Mouse (Mus musculus): ENCODE results near the gene Ednrb. TPM values are rescaled to one million over a fixed set of nuclear protein-coding genes. Genes with fewer than 3 reads are reported as not detected.
A peak's percentile ranks its signal among the peaks of the same experiment; 100 is the strongest.

Ednrb gene
- polyA plus RNA-seq, 1 experiment from 2014 or later = 48.9 TPM

DNA sequence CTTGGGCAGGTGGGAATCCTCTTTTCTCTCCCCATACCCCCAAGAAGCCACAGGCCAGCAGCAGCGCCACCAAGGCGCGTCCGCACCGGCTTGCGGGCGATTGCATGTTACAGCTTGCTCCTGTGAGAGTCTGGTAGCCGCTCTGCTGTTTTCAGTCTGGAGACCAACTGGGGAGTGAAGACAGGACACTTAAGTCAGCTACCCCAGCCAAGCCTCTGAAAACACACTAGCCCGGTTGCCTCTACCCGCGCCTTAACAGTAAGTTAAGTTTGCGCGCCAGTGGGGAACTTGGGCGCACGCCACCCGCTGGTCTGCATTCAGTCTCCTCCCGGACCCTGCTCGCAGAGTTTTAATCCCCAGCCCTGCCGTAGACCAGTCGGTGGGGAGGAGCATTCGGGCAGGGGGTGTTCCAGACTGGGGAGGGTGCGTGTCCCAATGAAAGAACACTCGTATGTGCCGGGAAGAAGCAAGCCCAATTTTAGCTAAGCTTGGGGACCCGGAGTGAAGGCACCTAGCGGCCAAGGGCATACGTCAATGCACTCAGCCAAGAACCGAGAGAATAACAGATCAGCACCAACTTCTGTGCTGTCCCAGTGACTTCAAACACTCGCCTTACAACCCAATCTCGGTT lies 716 bp downstream of the Ednrb start:
- Histone ChIP-seq H3K27me3 (ENCODE audit: low read depth, poor library complexity, severe bottlenecking) (peaks cover 16% of the 10 kb centered on the region; the same call in 1 of the 2 replicates), H3K36me3 (peaks cover 23% of the 10 kb centered on the region; the same call in 1 of the 2 replicates), H3K9me3 (replicated peaks) (no peaks in the 10 kb centered on the region), H3K4me1 (peaks cover 49% of the 10 kb centered on the region), H3K4me3 (peak overlapping the region; percentile 68), H3K27ac (replicated peaks) (peak overlapping the region; percentile 89)
- under 1% methylated on average over 30 of the region's 30 CpGs for WGBS
- peak; percentile 71 for DNase-seq (ENCODE audit: low spot score)

DNA sequence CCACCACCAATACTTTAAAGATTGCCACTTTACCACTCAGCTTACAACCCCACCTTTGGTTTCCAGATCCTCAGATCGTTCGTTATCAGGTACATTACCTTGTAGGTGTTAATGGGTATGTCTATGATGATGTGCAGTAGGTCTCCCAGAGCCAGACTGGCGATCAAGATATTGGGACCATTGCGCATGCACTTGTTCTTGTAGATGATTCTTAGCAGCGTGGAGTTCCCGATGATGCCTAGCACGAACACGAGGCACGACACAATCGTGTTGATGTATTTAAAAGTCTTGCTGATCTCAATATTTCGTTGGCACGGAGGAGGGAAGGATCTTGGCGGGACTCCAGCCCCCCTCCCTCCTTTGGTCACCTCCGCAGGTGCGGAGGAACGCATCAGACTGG lies 1.3 kb downstream of the Ednrb start:
- DNase-seq (ENCODE audit: low spot score) = no peak
- Histone ChIP-seq H3K4me1 (peaks cover 49% of the 10 kb centered on the region), H3K27ac (replicated peaks) (peak overlapping the region; percentile 89), H3K4me3 (peak overlapping the region; percentile 68), H3K27me3 (ENCODE audit: low read depth, poor library complexity, severe bottlenecking) (peaks cover 16% of the 10 kb centered on the region; the same call in 1 of the 2 replicates), H3K9me3 (replicated peaks) (no peaks in the 10 kb centered on the region), H3K36me3 (peaks cover 26% of the 10 kb centered on the region; the same call in 1 of the 2 replicates)
- 10% methylated on average over 16 of the region's 16 CpGs for WGBS

DNA sequence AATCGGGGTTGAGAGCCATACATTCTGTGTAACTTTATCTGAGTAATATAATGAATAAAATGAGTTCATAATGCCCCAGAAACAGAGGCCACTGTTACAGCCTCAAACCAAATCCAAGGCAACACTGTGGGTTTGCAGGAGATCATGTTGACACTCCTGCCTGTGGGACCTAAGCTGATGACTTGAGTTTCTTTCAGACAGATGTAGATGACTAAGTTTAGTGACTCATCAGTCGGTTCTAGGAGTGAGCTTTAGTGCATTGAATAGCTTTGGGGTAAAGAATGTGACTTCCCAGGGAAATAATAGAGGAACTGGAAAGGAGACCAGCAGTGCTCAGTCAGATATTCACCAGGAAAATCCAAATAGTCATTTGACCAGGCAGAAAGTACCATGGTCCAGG lies 3.8 kb downstream of the Ednrb start:
- Histone ChIP-seq H3K4me1 (peaks cover 48% of the 10 kb centered on the region), H3K9me3 (replicated peaks) (no peaks in the 10 kb centered on the region), H3K27me3 (ENCODE audit: low read depth, poor library complexity, severe bottlenecking) (0 out of 2 replicates have a peak, but pooled peaks cover 9% of the 10 kb centered on the region), H3K4me3 (no peak overlapping the region), H3K27ac (replicated peaks) (no peak overlapping the region), H3K36me3 (peaks cover 26% of the 10 kb centered on the region; the same call in 1 of the 2 replicates)
- DNase-seq (ENCODE audit: low spot score) = no peak
- 84% methylated on average over 2 of the region's 2 CpGs for WGBS

DNA sequence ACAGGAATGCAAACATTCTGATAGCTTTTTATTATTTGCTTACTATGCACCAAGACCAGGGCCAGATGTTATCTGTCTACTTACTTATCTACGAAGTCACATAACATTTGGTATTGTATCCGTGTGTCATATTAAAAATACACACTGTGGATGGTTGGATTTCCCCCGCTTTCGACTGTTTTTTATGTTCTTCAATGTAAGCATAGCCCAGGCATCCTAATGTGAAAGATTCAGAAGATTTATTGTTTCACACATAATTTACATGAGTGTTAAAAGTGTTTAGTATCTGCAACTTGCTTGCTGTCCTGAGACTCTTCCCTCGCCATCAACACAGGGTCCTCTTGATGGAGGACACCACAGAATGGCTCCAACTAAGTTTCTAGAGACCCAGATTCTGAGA lies 5.3 kb downstream of the Ednrb start:
- no peak for DNase-seq (ENCODE audit: low spot score)
- H3K27me3 ChIP-seq (ENCODE audit: low read depth, poor library complexity, severe bottlenecking) = no peaks in the 10 kb centered on the region
- peaks cover 38% of the 10 kb centered on the region for H3K4me1 ChIP-seq
- WGBS = 89% methylated on average over 5 of the region's 5 CpGs
- H3K27ac ChIP-seq (replicated peaks) = no peak overlapping the region
- peaks cover 26% of the 10 kb centered on the region; the same call in 1 of the 2 replicates for H3K36me3 ChIP-seq
- H3K9me3 ChIP-seq (replicated peaks) = no peaks in the 10 kb centered on the region
- no peak overlapping the region for H3K4me3 ChIP-seq

DNA sequence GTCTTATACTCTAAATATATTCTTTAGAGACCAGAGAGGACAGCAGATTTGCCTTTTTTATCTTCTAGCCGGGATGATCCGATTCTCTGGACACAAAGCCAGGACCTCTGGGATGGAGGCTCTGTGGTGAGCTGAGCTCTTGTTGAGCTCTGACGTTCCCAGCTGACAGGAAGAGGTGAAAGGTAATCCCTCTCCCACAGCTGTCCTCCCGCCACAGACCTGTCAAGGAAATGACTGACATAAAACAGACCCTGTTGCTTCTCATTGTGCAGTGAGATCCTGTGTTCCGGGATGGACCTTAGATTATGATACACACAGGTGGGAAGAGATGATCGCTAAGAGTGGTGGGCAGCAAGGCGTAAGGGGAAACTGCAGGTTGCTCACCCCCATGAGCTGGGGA lies 9.6 kb downstream of the Ednrb start:
- whole genome bisulfite sequencing = 50% methylated on average over 7 of the region's 7 CpGs
- Histone ChIP-seq H3K9me3 (replicated peaks) (no peaks in the 10 kb centered on the region), H3K27ac (replicated peaks) (no peak overlapping the region), H3K4me3 (no peak overlapping the region), H3K36me3 (peaks cover 14% of the 10 kb centered on the region; the same call in 1 of the 2 replicates), H3K4me1 (peaks cover 10% of the 10 kb centered on the region), H3K27me3 (ENCODE audit: low read depth, poor library complexity, severe bottlenecking) (no peaks in the 10 kb centered on the region)
- no peak for DNase-seq (ENCODE audit: low spot score)

DNA sequence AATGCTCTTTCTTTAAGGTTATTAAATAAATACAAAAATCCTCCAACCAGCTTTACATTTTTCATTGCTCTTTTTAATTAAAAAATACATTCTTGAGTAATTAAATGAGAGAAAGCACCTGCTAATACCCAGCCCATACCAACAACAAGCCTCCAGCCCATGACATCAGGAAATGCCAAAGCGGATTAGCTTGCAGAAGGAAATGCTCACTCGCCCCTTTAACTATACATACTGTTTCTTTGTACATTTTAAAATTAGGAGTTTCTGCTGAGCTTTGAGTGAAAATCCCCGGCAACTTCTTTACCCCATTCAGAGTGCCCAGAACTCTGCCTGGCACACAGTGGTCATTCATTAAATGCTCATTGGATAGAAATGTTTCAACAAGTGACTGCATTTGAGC lies 10.1 kb downstream of the Ednrb start:
- H3K4me1 ChIP-seq = peaks cover 6% of the 10 kb centered on the region
- H3K9me3 ChIP-seq (replicated peaks) = no peaks in the 10 kb centered on the region
- WGBS = 62% methylated on average over 3 of the region's 3 CpGs

DNA sequence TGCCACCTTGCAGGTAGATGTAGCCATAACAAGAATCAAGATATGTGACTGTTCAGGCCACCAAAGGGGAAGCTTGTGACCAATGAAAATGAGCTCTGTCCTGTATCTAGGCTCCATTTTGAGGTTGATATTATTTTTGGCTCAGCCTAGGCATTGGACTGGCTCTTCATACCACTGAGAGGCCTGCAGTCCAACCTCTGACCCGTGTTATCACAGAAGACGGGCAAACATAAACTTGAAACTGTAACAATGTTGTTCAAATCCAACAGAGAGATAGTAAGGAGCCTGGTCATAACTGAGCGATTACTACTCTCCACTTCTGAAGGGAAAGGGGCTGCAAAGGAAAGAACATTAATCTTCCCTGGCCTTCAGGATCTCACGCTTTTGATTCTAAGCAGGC lies 11.7 kb downstream of the Ednrb start:
- Histone ChIP-seq H3K27ac (replicated peaks) (no peak overlapping the region), H3K4me1 (peaks cover 6% of the 10 kb centered on the region), H3K4me3 (no peak overlapping the region), H3K27me3 (ENCODE audit: low read depth, poor library complexity, severe bottlenecking) (no peaks in the 10 kb centered on the region), H3K9me3 (replicated peaks) (no peaks in the 10 kb centered on the region), H3K36me3 (no peaks in the 10 kb centered on the region)
- no peak for DNase-seq (ENCODE audit: low spot score)
- WGBS = 92% methylated on average over 4 of the region's 4 CpGs

More for the DNA sequence above, 10.1 kb downstream of the Ednrb start:
- H3K4me3 ChIP-seq = no peak overlapping the region
- no peak for DNase-seq (ENCODE audit: low spot score)
- H3K27ac ChIP-seq (replicated peaks) = no peak overlapping the region
- H3K27me3 ChIP-seq (ENCODE audit: low read depth, poor library complexity, severe bottlenecking) = no peaks in the 10 kb centered on the region
- peaks cover 10% of the 10 kb centered on the region; the same call in 1 of the 2 replicates for H3K36me3 ChIP-seq

DNA sequence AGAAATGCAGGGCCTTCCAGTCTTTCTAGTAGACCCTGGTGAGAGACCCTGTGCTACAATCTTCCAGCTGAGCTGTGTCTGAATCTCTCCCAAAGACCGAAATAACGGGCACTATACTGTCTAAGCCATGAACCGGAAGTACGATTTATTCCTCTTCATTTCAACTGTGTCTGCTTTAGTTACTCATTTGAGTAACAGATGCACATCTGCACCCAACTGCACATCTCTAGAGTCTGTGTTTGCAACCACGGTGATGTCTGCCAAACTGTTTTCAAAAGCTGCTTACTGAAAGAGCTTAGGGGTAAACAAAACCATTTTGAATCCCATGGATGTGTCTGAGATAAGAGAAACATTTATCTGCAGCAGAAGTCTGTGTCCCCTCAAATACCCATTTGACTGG lies 13.2 kb downstream of the Ednrb start:
- Histone ChIP-seq H3K27ac (replicated peaks) (no peak overlapping the region), H3K9me3 (replicated peaks) (no peaks in the 10 kb centered on the region), H3K27me3 (ENCODE audit: low read depth, poor library complexity, severe bottlenecking) (no peaks in the 10 kb centered on the region), H3K4me1 (peaks cover 6% of the 10 kb centered on the region), H3K4me3 (no peak overlapping the region), H3K36me3 (no peaks in the 10 kb centered on the region)
- DNase-seq (ENCODE audit: low spot score) = no peak
- WGBS = 91% methylated on average over 5 of the region's 5 CpGs

DNA sequence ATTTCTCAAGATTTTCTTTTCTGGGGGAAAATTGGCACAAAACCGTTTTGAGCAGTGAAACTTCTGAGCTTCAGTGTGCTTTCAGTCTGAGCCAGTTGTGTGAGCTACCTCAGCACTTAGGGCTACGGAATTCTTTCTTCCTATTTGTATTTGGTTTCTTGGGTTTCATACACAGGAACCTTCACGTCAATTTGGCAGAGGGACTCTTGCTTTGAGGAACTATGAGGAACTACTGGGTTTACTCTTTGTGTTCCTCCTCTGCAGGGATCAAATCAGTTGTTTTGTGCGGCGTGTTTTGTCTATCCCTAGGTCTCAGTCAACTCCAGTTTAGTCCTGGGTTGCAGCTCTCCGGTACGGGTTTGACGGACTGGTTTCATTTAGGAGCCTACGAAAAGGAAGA lies 17.9 kb downstream of the Ednrb start:
- Histone ChIP-seq H3K4me3 (no peak overlapping the region), H3K27ac (replicated peaks) (no peak overlapping the region), H3K36me3 (peaks cover 13% of the 10 kb centered on the region), H3K9me3 (replicated peaks) (no peaks in the 10 kb centered on the region), H3K4me1 (no peaks in the 10 kb centered on the region), H3K27me3 (ENCODE audit: low read depth, poor library complexity, severe bottlenecking) (no peaks in the 10 kb centered on the region)
- no peak for DNase-seq (ENCODE audit: low spot score)
- WGBS = 87% methylated on average over 9 of the region's 9 CpGs

DNA sequence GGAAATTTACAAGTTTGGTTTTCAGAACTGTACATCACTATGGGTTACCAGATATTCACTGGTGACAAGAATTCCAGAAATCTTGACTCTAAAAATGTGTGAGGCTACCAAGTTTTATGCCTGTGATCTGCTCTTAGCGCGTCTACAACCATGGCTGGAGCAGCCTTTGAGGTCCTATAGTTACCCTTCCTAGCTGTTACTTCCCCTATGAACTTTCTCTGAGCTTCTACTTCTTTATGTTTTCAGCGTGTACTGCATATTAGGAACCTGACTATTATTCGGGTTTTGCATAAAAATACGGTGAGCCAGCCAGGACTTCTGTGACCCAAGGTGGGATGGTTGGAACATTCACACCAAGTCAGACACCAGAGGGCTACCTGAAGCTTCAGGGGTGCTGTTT lies 18.3 kb downstream of the Ednrb start:
- Histone ChIP-seq H3K36me3 (peaks cover 17% of the 10 kb centered on the region), H3K4me3 (no peak overlapping the region), H3K4me1 (no peaks in the 10 kb centered on the region), H3K27ac (replicated peaks) (no peak overlapping the region), H3K27me3 (ENCODE audit: low read depth, poor library complexity, severe bottlenecking) (no peaks in the 10 kb centered on the region), H3K9me3 (replicated peaks) (no peaks in the 10 kb centered on the region)
- 94% methylated on average over 5 of the region's 5 CpGs for WGBS
- DNase-seq (ENCODE audit: low spot score) = no peak

DNA sequence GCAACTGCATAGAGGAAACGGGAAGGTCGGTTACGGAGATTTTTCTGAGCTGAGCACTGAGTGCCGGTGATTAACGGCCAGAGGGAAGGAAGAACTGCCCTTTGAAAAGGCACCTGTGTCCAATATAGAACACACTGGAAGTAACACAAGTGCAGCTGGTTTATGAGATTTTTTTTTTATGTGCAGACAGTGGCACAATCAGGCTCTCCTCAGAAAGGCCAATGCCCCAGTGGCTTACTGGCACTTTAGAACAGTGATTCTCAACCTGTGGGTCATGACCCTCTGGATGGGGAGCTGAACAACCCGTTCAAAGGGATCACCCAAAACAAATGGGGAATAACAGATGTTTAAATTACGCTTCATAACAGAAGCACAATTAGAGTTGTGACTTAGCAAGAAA lies 20.7 kb downstream of the Ednrb start:
- WGBS = 88% methylated on average over 7 of the region's 7 CpGs
- no peak for DNase-seq (ENCODE audit: low spot score)
- H3K27ac ChIP-seq (replicated peaks) = no peak overlapping the region
- no peaks in the 10 kb centered on the region for H3K9me3 ChIP-seq (replicated peaks)
- H3K4me3 ChIP-seq = no peak overlapping the region
- peaks cover 41% of the 10 kb centered on the region for H3K36me3 ChIP-seq
- H3K4me1 ChIP-seq = no peaks in the 10 kb centered on the region
- no peaks in the 10 kb centered on the region for H3K27me3 ChIP-seq (ENCODE audit: low read depth, poor library complexity, severe bottlenecking)

DNA sequence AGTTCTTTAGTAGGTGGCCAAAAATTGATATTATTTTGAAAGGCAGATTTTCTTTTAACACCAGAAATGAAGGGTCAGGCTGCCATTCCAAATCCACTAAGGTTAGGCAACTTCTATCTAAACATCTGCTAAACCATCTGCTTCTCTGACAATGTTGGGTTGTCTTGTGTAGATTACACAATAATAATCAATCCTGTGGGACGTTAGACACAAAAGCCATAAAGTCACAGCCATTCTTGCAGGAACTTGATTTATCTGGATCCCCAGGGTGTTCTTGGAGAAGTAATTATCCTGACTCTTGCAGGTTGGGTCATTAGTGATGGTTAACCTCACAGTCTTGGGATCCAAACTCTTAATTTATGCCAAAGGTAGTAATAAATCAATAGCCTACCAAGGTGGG lies 21.6 kb downstream of the Ednrb start:
- 72% methylated on average over 1 of the region's 1 CpGs for whole genome bisulfite sequencing
- Histone ChIP-seq H3K9me3 (replicated peaks) (no peaks in the 10 kb centered on the region), H3K4me3 (no peak overlapping the region), H3K4me1 (no peaks in the 10 kb centered on the region), H3K27ac (replicated peaks) (no peak overlapping the region), H3K36me3 (peaks cover 48% of the 10 kb centered on the region), H3K27me3 (ENCODE audit: low read depth, poor library complexity, severe bottlenecking) (no peaks in the 10 kb centered on the region)
- no peak for DNase-seq (ENCODE audit: low spot score)

DNA sequence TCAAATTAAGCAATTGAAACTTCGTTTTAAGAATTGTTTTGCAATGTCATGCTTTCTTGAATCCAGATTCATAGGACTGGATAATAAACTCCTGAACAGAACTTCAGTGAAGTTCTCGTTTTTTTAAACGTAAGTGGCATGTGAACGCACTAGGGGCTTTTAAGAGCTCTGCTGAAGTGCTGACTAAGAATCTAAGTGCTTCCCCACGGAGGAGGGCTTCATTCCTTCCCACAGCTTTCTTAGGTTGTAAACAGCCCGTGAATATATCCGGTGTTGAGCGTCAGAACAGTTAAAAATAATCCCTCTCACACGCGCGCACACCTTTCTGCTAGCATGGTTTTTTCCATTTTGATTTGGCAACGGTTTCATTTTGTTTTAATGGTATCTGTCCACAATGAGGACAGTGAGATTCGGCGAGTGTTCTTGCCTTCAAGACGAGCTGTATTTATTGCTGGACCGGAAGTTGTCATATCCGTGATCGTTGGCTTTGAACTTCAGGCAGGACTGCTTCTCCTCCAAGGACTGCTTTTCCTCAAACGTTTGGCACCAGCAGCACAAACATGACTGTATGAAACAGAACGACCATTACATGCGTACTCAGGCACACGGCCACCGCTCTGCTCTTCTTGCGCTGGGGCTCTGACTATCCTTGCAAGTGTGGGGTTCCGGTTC lies 27.4 kb downstream of the Ednrb start:
- H3K4me3 ChIP-seq = no peak overlapping the region
- peaks cover 62% of the 10 kb centered on the region for H3K36me3 ChIP-seq
- 92% methylated on average over 25 of the region's 25 CpGs for WGBS

More for the DNA sequence above, 27.4 kb downstream of the Ednrb start:
- no peaks in the 10 kb centered on the region for H3K4me1 ChIP-seq
- no peak overlapping the region for H3K27ac ChIP-seq (replicated peaks)
- H3K9me3 ChIP-seq (replicated peaks) = no peaks in the 10 kb centered on the region
- DNase-seq (ENCODE audit: low spot score) = no peak
- H3K27me3 ChIP-seq (ENCODE audit: low read depth, poor library complexity, severe bottlenecking) = no peaks in the 10 kb centered on the region
